Mouse (Mus musculus): ENCODE measurements around the gene Tmem120b. TPM values are rescaled to one million over a fixed set of nuclear protein-coding genes. Genes with fewer than 3 reads are reported as not detected.

Tmem120b gene
- polyA plus RNA-seq, 1 experiment, result 10.4 TPM

GRCm38 (mm10) chr5:123127031-123127430, 58.8 kb downstream of the Tmem120b start:
- TF ChIP-seq MAX (IDR thresholded peaks at IDR 0.05) (no peak), CEBPB (IDR thresholded peaks at IDR 0.05; ENCODE audit: low read depth) (no peak), CTCF (IDR thresholded peaks at IDR 0.05; ENCODE audit: control insufficient read depth, insufficient read depth, insufficient read length) (no peak), USF1 (IDR thresholded peaks at IDR 0.05; ENCODE audit: low read depth) (no peak), MYOD1 (IDR thresholded peaks at IDR 0.05; ENCODE audit: control insufficient read depth, insufficient read length, low read depth) (no peak), MYOG (IDR thresholded peaks at IDR 0.05; ENCODE audit: control insufficient read depth, extremely low read depth, insufficient read length) (no peak)
- no peaks in the 10 kb centered on the region for H3K79me2 ChIP-seq (ENCODE audit: control insufficient read depth, insufficient read depth)
- no peaks in the 10 kb centered on the region for H3K36me3 ChIP-seq (ENCODE audit: control insufficient read depth, insufficient read depth)

DNA sequence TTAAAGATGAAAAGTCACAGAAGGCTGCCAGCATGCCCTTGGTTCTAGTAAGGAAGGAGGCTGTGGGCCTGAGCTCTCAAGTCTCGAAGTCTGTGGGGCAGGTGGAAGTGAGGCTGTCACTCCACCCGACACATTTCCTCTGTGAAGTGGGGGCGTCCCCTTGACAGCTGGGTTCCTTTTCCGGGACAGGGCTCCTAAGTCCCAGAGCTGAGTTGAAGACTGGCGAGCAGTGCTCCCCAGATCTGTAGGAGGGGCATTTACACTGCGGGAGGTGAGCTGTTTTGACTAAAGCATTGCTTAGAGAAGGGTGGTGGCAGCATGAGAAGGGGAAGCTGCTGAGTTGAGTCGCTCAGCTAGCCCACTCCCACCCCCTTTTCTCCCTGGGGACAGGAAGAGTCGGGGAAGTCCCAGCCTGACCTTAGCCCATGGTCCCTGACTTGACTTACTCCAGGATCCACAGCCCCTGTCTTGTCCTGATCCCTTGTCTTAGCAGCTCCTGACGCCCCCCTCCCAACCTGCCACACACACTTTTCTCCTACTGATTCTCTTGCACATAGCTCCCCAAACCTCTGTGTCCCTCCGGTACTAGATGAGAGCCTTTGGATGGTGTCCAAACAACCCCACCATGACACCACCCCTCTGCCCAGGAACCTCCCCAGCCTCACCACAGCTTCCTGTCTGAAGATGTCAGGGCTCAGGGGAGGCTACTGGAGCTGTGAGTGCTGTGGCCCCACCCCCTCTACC, 60.4 kb downstream of the Tmem120b start:
- H3K36me3 ChIP-seq (ENCODE audit: control insufficient read depth, insufficient read depth), result no peaks in the 10 kb centered on the region
- no peak overlapping the region for H3ac ChIP-seq (ENCODE audit: control insufficient read depth, insufficient read length, low read depth)
- TF ChIP-seq CEBPB (IDR thresholded peaks at IDR 0.05; ENCODE audit: low read depth) (no peak), CTCF (IDR thresholded peaks at IDR 0.05; ENCODE audit: control insufficient read depth, insufficient read depth, insufficient read length) (no peak), MAX (IDR thresholded peaks at IDR 0.05) (no peak), MYOG (IDR thresholded peaks at IDR 0.05; ENCODE audit: control insufficient read depth, extremely low read depth, insufficient read length) (no peak), USF1 (IDR thresholded peaks at IDR 0.05; ENCODE audit: low read depth) (no peak), FOSL1 (IDR thresholded peaks at IDR 0.05; ENCODE audit: insufficient read depth, low read length, poor library complexity, severe bottlenecking) (no peak), MYOD1 (IDR thresholded peaks at IDR 0.05; ENCODE audit: control insufficient read depth, insufficient read length, low read depth) (no peak)
- H3K4me3 ChIP-seq (ENCODE audit: insufficient read depth, poor library complexity, severe bottlenecking), result no peak overlapping the region
- no peaks in the 10 kb centered on the region for H3K79me2 ChIP-seq (ENCODE audit: control insufficient read depth, insufficient read depth)
- H3K27me3 ChIP-seq (ENCODE audit: control insufficient read depth, insufficient read depth, insufficient read length), result no peaks in the 10 kb centered on the region
- H3K79me3 ChIP-seq (ENCODE audit: low read depth), result no peaks in the 10 kb centered on the region

More at GRCm38 (mm10) chr5:123127031-123127430, 58.8 kb downstream of the Tmem120b start:
- no peak overlapping the region for H3ac ChIP-seq (ENCODE audit: control insufficient read depth, insufficient read length, low read depth)
- no peaks in the 10 kb centered on the region for H3K27me3 ChIP-seq (ENCODE audit: control insufficient read depth, insufficient read depth, insufficient read length)
- H3K79me3 ChIP-seq (ENCODE audit: low read depth), result no peaks in the 10 kb centered on the region
- H3K4me3 ChIP-seq (ENCODE audit: insufficient read depth, poor library complexity, severe bottlenecking), result no peak overlapping the region

DNA sequence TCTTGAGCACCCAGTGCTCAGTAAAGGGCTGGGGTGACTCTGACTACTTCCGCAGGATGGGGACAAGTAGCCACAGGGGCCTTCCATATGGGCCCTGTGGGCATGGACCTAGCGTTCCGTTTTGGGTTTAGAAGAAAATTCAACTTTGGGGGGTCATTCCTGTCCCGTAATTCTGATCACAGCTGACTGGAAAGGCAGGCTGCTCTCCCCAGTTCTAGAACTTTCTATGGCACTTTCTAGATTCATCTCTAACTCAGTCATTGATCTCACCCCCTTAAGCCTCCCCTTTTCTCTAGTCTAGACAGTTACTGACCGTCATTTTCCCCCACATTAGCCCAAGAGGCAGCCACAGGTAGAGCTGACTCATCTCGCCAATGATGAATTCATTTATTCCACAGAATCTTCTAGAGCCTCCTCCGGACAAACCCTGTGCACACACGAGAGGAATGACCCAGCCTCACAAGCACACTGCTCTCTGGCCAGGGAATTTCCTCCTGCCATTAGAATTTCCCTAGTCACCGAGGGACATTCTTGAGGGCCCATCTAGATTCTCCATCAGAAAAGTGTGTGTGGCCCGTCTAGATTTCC, 61.0 kb downstream of the Tmem120b start:
- Histone ChIP-seq H3K79me3 (ENCODE audit: low read depth) (no peaks in the 10 kb centered on the region), H3K79me2 (ENCODE audit: control insufficient read depth, insufficient read depth) (no peaks in the 10 kb centered on the region), H3K27me3 (ENCODE audit: control insufficient read depth, insufficient read depth, insufficient read length) (no peaks in the 10 kb centered on the region), H3ac (ENCODE audit: control insufficient read depth, insufficient read length, low read depth) (no peak overlapping the region), H3K36me3 (ENCODE audit: control insufficient read depth, insufficient read depth) (peaks cover 2% of the 10 kb centered on the region), H3K4me3 (ENCODE audit: insufficient read depth, poor library complexity, severe bottlenecking) (no peak overlapping the region)
- no peak for TF ChIP-seq MAX (IDR thresholded peaks at IDR 0.05)
- no peak for TF ChIP-seq MYOG (IDR thresholded peaks at IDR 0.05; ENCODE audit: control insufficient read depth, extremely low read depth, insufficient read length)
- no peak for TF ChIP-seq CEBPB (IDR thresholded peaks at IDR 0.05; ENCODE audit: low read depth)
- TF ChIP-seq FOSL1 (IDR thresholded peaks at IDR 0.05; ENCODE audit: insufficient read depth, low read length, poor library complexity, severe bottlenecking), result no peak
- no peak for TF ChIP-seq MYOD1 (IDR thresholded peaks at IDR 0.05; ENCODE audit: control insufficient read depth, insufficient read length, low read depth)
- TF ChIP-seq USF1 (IDR thresholded peaks at IDR 0.05; ENCODE audit: low read depth), result no peak
- no peak for TF ChIP-seq CTCF (IDR thresholded peaks at IDR 0.05; ENCODE audit: control insufficient read depth, insufficient read depth, insufficient read length)

DNA sequence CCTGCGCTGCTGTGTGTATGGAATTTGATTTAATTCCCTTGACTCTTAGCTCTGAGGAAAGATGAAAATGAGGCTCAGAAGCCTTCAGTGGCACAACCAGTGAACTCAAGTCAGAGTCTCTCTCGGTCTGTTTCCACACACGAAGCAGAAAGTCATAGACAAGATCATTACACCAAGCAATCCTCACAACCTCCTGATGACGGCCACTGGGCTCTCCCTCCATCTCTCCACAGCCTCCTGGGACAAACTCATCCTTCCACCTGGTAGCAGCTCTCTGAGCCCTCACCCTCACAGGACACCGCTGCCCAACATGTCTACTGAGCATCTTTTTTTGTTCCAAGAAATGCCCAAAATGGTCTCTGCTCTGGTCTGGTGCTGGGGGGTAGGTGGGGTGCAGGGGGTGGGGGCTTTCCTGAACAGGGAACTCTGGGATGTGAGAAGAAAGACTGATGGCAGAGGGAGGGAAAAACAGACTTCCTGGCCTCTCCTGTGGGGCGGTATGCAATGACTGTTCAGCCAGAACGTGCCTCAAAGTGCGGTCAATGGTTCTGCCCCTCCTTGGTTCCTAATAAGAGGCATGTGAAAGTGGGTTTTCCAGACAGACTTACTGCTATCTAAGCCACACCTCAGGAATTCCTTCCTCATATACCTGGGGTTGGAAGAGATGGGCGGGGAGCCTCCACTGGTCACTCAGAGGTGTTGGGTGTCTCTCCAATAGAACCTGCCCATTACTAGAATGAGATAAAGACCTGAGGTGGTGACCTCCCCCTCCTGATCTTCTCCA, 62.0 kb downstream of the Tmem120b start:
- no peaks in the 10 kb centered on the region for H3K79me2 ChIP-seq (ENCODE audit: control insufficient read depth, insufficient read depth)
- no peaks in the 10 kb centered on the region for H3K27me3 ChIP-seq (ENCODE audit: control insufficient read depth, insufficient read depth, insufficient read length)
- H3ac ChIP-seq (ENCODE audit: control insufficient read depth, insufficient read length, low read depth), result no peak overlapping the region
- no peaks in the 10 kb centered on the region for H3K79me3 ChIP-seq (ENCODE audit: low read depth)
- no peak overlapping the region for H3K4me3 ChIP-seq (ENCODE audit: insufficient read depth, poor library complexity, severe bottlenecking)
- TF ChIP-seq MYOD1 (IDR thresholded peaks at IDR 0.05; ENCODE audit: control insufficient read depth, insufficient read length, low read depth) (no peak), MAX (IDR thresholded peaks at IDR 0.05) (no peak), CTCF (IDR thresholded peaks at IDR 0.05; ENCODE audit: control insufficient read depth, insufficient read depth, insufficient read length) (no peak)
- peaks cover 2% of the 10 kb centered on the region for H3K36me3 ChIP-seq (ENCODE audit: control insufficient read depth, insufficient read depth)

DNA sequence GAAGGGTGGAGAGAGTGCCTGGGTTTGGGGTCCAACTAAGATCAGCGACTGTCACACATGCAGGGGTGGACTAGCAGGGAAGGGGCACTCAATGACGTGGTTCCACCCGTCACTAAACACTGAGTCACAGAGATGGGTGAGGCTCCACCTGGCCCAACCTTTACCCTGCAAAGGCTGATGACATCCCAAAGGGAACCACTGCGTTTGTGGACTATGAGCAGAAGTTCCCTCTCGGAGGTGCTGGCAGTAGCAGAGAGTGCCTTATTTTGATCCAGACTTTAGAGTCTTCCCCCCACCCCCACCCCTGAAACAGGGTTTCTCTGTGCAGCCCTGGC, 62.6 kb downstream of the Tmem120b start:
- no peak for TF ChIP-seq MYOG (IDR thresholded peaks at IDR 0.05; ENCODE audit: control insufficient read depth, extremely low read depth, insufficient read length)
- no peak for TF ChIP-seq CEBPB (IDR thresholded peaks at IDR 0.05; ENCODE audit: low read depth)
- TF ChIP-seq USF1 (IDR thresholded peaks at IDR 0.05; ENCODE audit: low read depth), result no peak
- TF ChIP-seq FOSL1 (IDR thresholded peaks at IDR 0.05; ENCODE audit: insufficient read depth, low read length, poor library complexity, severe bottlenecking), result no peak
- no peak for TF ChIP-seq CTCF (IDR thresholded peaks at IDR 0.05; ENCODE audit: control insufficient read depth, insufficient read depth, insufficient read length)
- TF ChIP-seq MAX (IDR thresholded peaks at IDR 0.05), result no peak
- no peak for TF ChIP-seq MYOD1 (IDR thresholded peaks at IDR 0.05; ENCODE audit: control insufficient read depth, insufficient read length, low read depth)
- H3K36me3 ChIP-seq (ENCODE audit: control insufficient read depth, insufficient read depth), result peaks cover 2% of the 10 kb centered on the region
- no peak overlapping the region for H3K4me3 ChIP-seq (ENCODE audit: insufficient read depth, poor library complexity, severe bottlenecking)
- H3K79me2 ChIP-seq (ENCODE audit: control insufficient read depth, insufficient read depth), result peaks cover 2% of the 10 kb centered on the region
- no peak overlapping the region for H3ac ChIP-seq (ENCODE audit: control insufficient read depth, insufficient read length, low read depth)
- no peaks in the 10 kb centered on the region for H3K27me3 ChIP-seq (ENCODE audit: control insufficient read depth, insufficient read depth, insufficient read length)
- H3K79me3 ChIP-seq (ENCODE audit: low read depth), result no peaks in the 10 kb centered on the region
